Mouse (Mus musculus) MEL (cell line): ENCODE measurements around the gene Krt79. TPM values are rescaled to one million over a fixed set of nuclear protein-coding genes. Genes with fewer than 3 reads are reported as not detected.

ENCODE experiments used
- DNase-seq: peaks from one replicate; pipeline ENCODE4 v3.0.0; 2011; ENCODE audit warnings: low read depth, low spot score
- H3K27ac ChIP-seq: 2 replicates; pipeline ENCODE4 v1.5.1; 2012; ENCODE audit warnings: low read depth, mild to moderate bottlenecking, control low read depth, low read length, moderate library complexity; ENCODE audit not compliant: control insufficient read depth
- H3K27me3 ChIP-seq, 2 experiments: fragments of 150-350 bp in 1 of 2; sonication (generic) in 1 of 2; 2 replicates each; pipeline ENCODE4 v1.6.1; 2012; ENCODE audit warnings: low read length in 2 of 2, mild to moderate bottlenecking in 2 of 2, improper control_type of control experiment in 1 of 2, moderate library complexity in 1 of 2; ENCODE audit not compliant: insufficient read depth in 2 of 2, control insufficient read depth in 1 of 2
- H3K36me3 ChIP-seq, 2 experiments: 2 replicates each; pipeline ENCODE4 v1.6.1; 2012 to 2014; ENCODE audit warnings: low read length in 2 of 2, improper control_type of control experiment in 1 of 2, inconsistent platforms in 1 of 2, mild to moderate bottlenecking in 1 of 2; ENCODE audit not compliant: insufficient read depth in 2 of 2, control insufficient read depth in 1 of 2
- H3K4me1 ChIP-seq, 2 experiments: fragments of 150-350 bp in 1 of 2; sonication (generic) in 1 of 2; 2 replicates each; pipeline ENCODE4 v1.6.1; 2012; ENCODE audit warnings: low read length in 2 of 2, improper control_type of control experiment in 1 of 2, mild to moderate bottlenecking in 1 of 2; ENCODE audit not compliant: insufficient read depth in 2 of 2, control insufficient read depth in 1 of 2
- H3K4me3 ChIP-seq, 2 experiments: fragments of 150-350 bp in 1 of 2; sonication (generic) in 1 of 2; 2 replicates each; pipeline ENCODE4 v1.5.1; 2012; ENCODE audit warnings: low read depth in 2 of 2, low read length in 2 of 2, mild to moderate bottlenecking in 2 of 2, moderate library complexity in 2 of 2, control low read depth in 1 of 2, improper control_type of control experiment in 1 of 2; ENCODE audit not compliant: control insufficient read depth in 1 of 2, insufficient read depth in 1 of 2
- H3K79me2 ChIP-seq: 2 replicates; pipeline ENCODE4 v1.6.1; 2012; ENCODE audit warnings: mild to moderate bottlenecking, low read length, moderate library complexity; ENCODE audit not compliant: control insufficient read depth, poor library complexity, insufficient read depth
- H3K9ac ChIP-seq: 2 replicates; pipeline ENCODE4 v1.6.1; 2012; ENCODE audit warnings: low read depth, mild to moderate bottlenecking, control low read depth, low read length, moderate library complexity; ENCODE audit not compliant: control insufficient read depth, poor library complexity, severe bottlenecking
- H3K9me3 ChIP-seq: fragments of 150-350 bp; sonication (generic); replicated peaks from 2 replicates; pipeline ENCODE4 v1.6.1; 2012; ENCODE audit warnings: mild to moderate bottlenecking, low read length, improper control_type of control experiment, moderate library complexity; ENCODE audit not compliant: insufficient read depth
- BHLHE40 ChIP-seq: IDR thresholded peaks from 2 replicates; pipeline ENCODE4 v1.6.1; 2012; ENCODE audit warnings: low read depth, mild to moderate bottlenecking, inconsistent platforms, low read length, improper control_type of control experiment, borderline replicate concordance
- CHD2 ChIP-seq: IDR thresholded peaks from 2 replicates; pipeline ENCODE4 v1.6.1; 2011; ENCODE audit warnings: low read length, improper control_type of control experiment
- CTCF ChIP-seq, 3 experiments: IDR thresholded peaks in 2 of 3; conservative IDR thresholded peaks in 1 of 3; 2 replicates each; pipeline ENCODE4 v1.5.1; 2011 to 2012; ENCODE audit warnings: low read length in 3 of 3, low read depth in 2 of 3, mild to moderate bottlenecking in 2 of 3, improper control_type of control experiment in 1 of 3, inconsistent platforms in 1 of 3, mixed read lengths in 1 of 3, moderate library complexity in 1 of 3; ENCODE audit not compliant: control insufficient read depth in 1 of 3, insufficient read depth in 1 of 3, poor library complexity in 1 of 3, severe bottlenecking in 1 of 3
- ETS1 ChIP-seq: IDR thresholded peaks from 2 replicates; pipeline ENCODE4 v1.6.1; 2012; ENCODE audit warnings: low read depth, mild to moderate bottlenecking, inconsistent platforms, low read length, improper control_type of control experiment, moderate library complexity
- GABPA ChIP-seq: IDR thresholded peaks from 2 replicates; pipeline ENCODE4 v1.6.1; 2012; ENCODE audit warnings: low read depth, mild to moderate bottlenecking, inconsistent platforms, low read length, improper control_type of control experiment, moderate library complexity
- HCFC1 ChIP-seq: IDR thresholded peaks from 2 replicates; pipeline ENCODE4 v1.6.1; 2012; ENCODE audit warnings: low read depth, mild to moderate bottlenecking, inconsistent platforms, low read length, improper control_type of control experiment, moderate library complexity
- JUND ChIP-seq: IDR thresholded peaks from 2 replicates; pipeline ENCODE4 v1.6.1; 2011; ENCODE audit warnings: low read depth, mild to moderate bottlenecking, improper control_type of control experiment, low read length
- KAT2A ChIP-seq: conservative IDR thresholded peaks from 2 replicates; pipeline ENCODE4 v1.6.1; 2012; ENCODE audit warnings: low read depth, low read length, improper control_type of control experiment, inconsistent platforms
- MAX ChIP-seq: IDR thresholded peaks from 2 replicates; pipeline ENCODE4 v1.6.1; 2011; ENCODE audit warnings: low read length, improper control_type of control experiment
- MAZ ChIP-seq: IDR thresholded peaks from 2 replicates; pipeline ENCODE4 v1.6.1; 2012; ENCODE audit warnings: low read depth, mild to moderate bottlenecking, inconsistent platforms, low read length, improper control_type of control experiment
- MXI1 ChIP-seq: IDR thresholded peaks from 2 replicates; pipeline ENCODE4 v1.6.1; 2011; ENCODE audit warnings: mild to moderate bottlenecking, low read depth, low read length, improper control_type of control experiment
- MYB ChIP-seq: IDR thresholded peaks from 2 replicates; pipeline ENCODE4 v1.6.1; 2011; ENCODE audit warnings: mild to moderate bottlenecking, low read depth, low read length, improper control_type of control experiment
- NELFE ChIP-seq: IDR thresholded peaks from 2 replicates; pipeline ENCODE4 v1.6.1; 2011; ENCODE audit warnings: low read depth, low read length, improper control_type of control experiment
- POLR2A ChIP-seq, 2 experiments: IDR thresholded peaks; 2 replicates each; pipeline ENCODE4 v1.6.1; 2011 to 2012; ENCODE audit warnings: low read length in 2 of 2, mild to moderate bottlenecking in 2 of 2, control low read depth in 1 of 2, improper control_type of control experiment in 1 of 2, low read depth in 1 of 2, moderate library complexity in 1 of 2; ENCODE audit not compliant: control insufficient read depth in 1 of 2, insufficient read depth in 1 of 2, poor library complexity in 1 of 2
- RCOR1 ChIP-seq: IDR thresholded peaks from 2 replicates; pipeline ENCODE4 v1.6.1; 2012; ENCODE audit warnings: low read depth, mild to moderate bottlenecking, inconsistent platforms, low read length, improper control_type of control experiment
- SIN3A ChIP-seq: IDR thresholded peaks from 2 replicates; pipeline ENCODE4 v1.6.1; 2012; ENCODE audit warnings: low read length, improper control_type of control experiment, inconsistent platforms
- SMC3 ChIP-seq: IDR thresholded peaks from 2 replicates; pipeline ENCODE4 v1.6.1; 2011; ENCODE audit warnings: low read depth, low read length, improper control_type of control experiment
- TBP ChIP-seq: IDR thresholded peaks from 2 replicates; pipeline ENCODE4 v1.8.0; 2011; ENCODE audit warnings: low read depth, low read length, improper control_type of control experiment
- USF1 ChIP-seq: IDR thresholded peaks from 2 replicates; pipeline ENCODE4 v1.6.1; 2014; ENCODE audit warnings: low read depth, mild to moderate bottlenecking, inconsistent platforms, low read length, improper control_type of control experiment, moderate library complexity
- ZMIZ1 ChIP-seq: IDR thresholded peaks from 2 replicates; pipeline ENCODE4 v1.6.1; 2012; ENCODE audit warnings: low read depth, mild to moderate bottlenecking, inconsistent platforms, low read length, improper control_type of control experiment, moderate library complexity
- polyA plus RNA-seq, 2 experiments: library from polyadenylated mRNA; stranded (reverse) in 1 of 2; unstranded in 1 of 2; fragments of >175 nt in 1 of 2; fragments of >200 nt in 1 of 2; gene quantifications; 2 replicates each; pipeline versions ENCODE4 v1.2.1 to v1.2.4; 2012; ENCODE audit warnings: low replicate concordance in 2 of 2, low read depth in 1 of 2; ENCODE audit not compliant: insufficient read length in 2 of 2, insufficient read depth in 1 of 2, missing spikeins in 1 of 2
- total RNA-seq: library from RNA; depleted of rRNA; stranded (reverse); fragments of 300-350 nt; gene quantifications from 2 replicates; pipeline ENCODE4 v1.2.3, GENCODE M21; 2012

Krt79 gene
- total and polyA plus RNA-seq, 3 experiments = not detected

GRCm38 (mm10) chr15:101902171-101903149, 37.7 kb downstream of the Krt79 start:
- Histone ChIP-seq H3K9me3 (no peaks in the 10 kb centered on the region), H3K79me2 (no peaks in the 10 kb centered on the region), H3K36me3 (no peaks in the 10 kb centered on the region), H3K4me3 (no peak overlapping the region)
- DNase-seq = no peak
- TF ChIP-seq POLR2A (IDR thresholded peaks at IDR 0.05; ENCODE audit: control insufficient read depth in 1 of 2, insufficient read depth in 1 of 2, low read depth in 1 of 2, low read length in 2 of 2, poor library complexity in 1 of 2) (no peak), KAT2A (no peak), TBP (no peak), MAX (no peak), USF1 (no peak), GABPA (no peak), BHLHE40 (no peak), CTCF (IDR thresholded peaks at IDR 0.05 in 2 of 3, conservative IDR thresholded peaks at IDR 0.05 in 1 of 3; ENCODE audit: control insufficient read depth in 1 of 3, insufficient read depth in 1 of 3, low read depth in 2 of 3, low read length in 3 of 3, poor library complexity in 1 of 3, severe bottlenecking in 1 of 3) (peak in 1 of 3 experiments; percentile 3; a peak in 1 of 6 replicates), SMC3 (peak; percentile 17; the same call in 1 of the 2 replicates)
- TF ChIP-seq, all 39 proteins: peak for 2
- H3K27ac ChIP-seq = no peak overlapping the region
- H3K27me3 ChIP-seq = peaks cover 0 to 1% of the 10 kb centered on the region in 2 experiments; a peak in 1 of 4 replicates
- H3K9ac ChIP-seq = no peak overlapping the region
- no peaks in the 10 kb centered on the region for H3K4me1 ChIP-seq

GRCm38 (mm10) chr15:101895216-101895615, 44.9 kb downstream of the Krt79 start:
- no peak for TF ChIP-seq MYB
- no peak for TF ChIP-seq SIN3A
- TF ChIP-seq MAZ = no peak
- TF ChIP-seq HCFC1 = no peak
- TF ChIP-seq, all 39 proteins: peak for 0
- Histone ChIP-seq H3K9ac (no peak overlapping the region), H3K9me3 (no peaks in the 10 kb centered on the region), H3K4me1 (no peaks in the 10 kb centered on the region), H3K27ac (no peak overlapping the region), H3K27me3 (peaks cover 3 to 6% of the 10 kb centered on the region in 2 experiments), H3K36me3 (no peaks in the 10 kb centered on the region), H3K79me2 (no peaks in the 10 kb centered on the region), H3K4me3 (no peak overlapping the region)
- no peak for DNase-seq

DNA sequence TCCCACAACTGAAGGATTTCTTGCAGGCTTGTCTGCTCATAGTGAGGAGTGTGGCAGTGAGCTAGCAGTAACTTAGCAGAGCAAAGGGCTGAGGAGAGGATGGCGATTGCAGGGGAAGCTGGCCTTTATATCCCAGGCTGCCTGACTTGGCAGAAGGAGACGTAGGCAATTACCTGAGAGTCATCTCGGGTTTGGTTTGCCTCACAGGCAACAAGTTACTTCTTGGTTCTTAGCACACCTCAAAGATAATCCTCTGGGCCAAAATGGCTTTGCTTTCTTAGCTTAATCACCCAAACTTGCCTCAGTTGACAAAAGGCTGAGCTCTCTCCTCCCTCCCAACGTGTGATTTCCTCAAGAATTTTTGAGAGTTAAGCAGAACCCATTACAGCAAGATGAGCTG, 47.3 kb downstream of the Krt79 start, which contains the start of gene Krt76:
TSS of gene Krt76 (minus strand) at position 101 of the 400 bp plus-strand sequence.
- Histone ChIP-seq H3K4me3 (no peak within 1 kb of the TSS), H3K4me1 (no peaks in the 10 kb centered on the region), H3K27me3 (peaks cover 3 to 6% of the 10 kb centered on the region in 2 experiments), H3K27ac (no peak within 1 kb of the TSS), H3K79me2 (no peaks in the 10 kb centered on the region), H3K9ac (no peak within 1 kb of the TSS), H3K9me3 (no peaks in the 10 kb centered on the region), H3K36me3 (no peaks in the 10 kb centered on the region)
- no peak for DNase-seq
- TF ChIP-seq CHD2 = no peak
- TF ChIP-seq KAT2A = no peak
- no peak for TF ChIP-seq JUND
- TF ChIP-seq NELFE = no peak
- TF ChIP-seq GABPA = no peak
- TF ChIP-seq MXI1 = no peak
- no peak for TF ChIP-seq RCOR1
- TF ChIP-seq ZMIZ1 = no peak
- TF ChIP-seq ETS1 = no peak
